Mouse (Mus musculus): ENCODE measurements around the gene Map3k13.
"Not testable (repeated sequence)": the region's sequence is repeated elsewhere in the genome, so short reads cannot be mapped to it uniquely, and the experiment has no call there.

Gene Map3k13

DNA sequence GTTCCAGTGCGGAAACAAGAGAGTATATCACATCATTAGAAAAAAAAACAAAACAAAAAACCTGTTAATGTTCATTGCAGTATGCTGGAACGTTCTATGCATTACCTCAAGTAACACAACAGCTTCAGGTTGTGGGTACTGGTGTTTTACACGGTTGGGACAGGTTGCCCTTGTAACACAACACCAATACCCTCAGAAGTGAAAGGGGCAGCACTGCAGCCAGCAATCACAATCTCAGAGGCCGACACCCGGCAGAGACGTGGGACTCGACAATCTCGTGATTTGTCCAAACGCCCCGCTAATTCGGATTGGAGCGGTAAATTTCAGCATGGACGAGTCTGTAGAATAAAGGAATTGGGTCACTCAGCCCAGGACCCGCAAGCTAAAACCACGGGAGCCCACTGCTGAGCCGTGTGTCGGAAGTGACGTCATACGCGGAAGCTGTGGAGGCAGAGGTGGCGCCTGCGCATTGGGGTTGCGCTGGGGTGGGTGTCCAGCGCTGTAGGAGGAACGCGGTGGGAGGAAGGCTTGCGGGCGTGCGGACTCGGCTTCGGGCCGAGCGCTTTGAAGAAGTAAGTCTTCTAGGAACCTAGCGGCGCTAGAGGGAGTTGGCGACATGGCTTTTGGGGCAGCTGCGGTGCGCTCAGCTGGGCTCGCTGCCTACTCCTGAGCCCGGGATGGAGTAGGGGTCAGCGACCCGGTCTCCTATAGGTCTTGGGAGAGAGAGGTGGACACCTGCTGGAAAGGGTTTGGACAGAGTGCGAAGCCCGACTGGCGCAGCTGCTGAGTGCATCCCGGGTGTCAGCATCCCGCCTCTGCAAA is at the start of gene Map3k13:
Map3k13 (plus strand) TSS at position 472 of the 822 bp plus-strand sequence.
- peak; percentile 94 to 95 for DNase-seq

DNA sequence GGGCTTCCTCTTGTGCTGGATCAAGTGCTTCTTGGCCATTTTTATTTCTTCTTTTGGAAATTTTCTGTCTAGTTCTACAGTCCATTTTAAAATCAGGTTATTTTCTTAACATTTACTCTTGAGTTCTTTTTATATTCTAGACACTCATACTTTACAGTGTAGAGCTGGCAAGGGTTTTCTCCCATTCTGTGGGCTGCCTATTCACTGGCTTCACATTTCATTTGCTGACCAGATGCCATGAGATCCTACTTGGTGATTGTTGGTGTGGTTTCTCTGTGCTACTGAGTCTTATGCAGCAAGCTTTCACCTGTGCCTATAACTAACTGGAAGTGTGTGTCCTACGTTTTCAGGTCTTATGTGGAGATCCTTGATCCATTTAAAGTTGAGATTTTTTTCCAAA is 35.7 kb upstream of the Map3k13 start:
- DNase-seq, result no peak

DNA sequence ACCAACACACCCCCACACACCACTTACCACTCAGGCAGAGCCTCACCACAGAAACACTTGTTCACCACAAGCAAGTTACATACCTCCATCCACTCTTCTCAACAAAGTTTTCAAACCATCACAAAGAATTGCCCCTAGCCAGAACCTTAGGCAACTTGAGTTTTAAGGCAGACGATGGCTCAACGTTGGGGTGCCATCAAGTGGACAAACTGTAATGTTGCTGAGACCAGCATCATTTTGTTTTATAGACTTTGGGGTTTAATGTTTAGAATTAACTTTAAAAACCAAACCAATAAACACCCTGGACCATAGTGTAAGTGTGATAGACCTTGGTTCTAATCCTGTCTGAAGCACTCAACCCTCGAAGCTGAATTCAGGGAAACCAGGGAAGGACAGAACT is 25.9 kb upstream of the Map3k13 start:
- no peak for DNase-seq

DNA sequence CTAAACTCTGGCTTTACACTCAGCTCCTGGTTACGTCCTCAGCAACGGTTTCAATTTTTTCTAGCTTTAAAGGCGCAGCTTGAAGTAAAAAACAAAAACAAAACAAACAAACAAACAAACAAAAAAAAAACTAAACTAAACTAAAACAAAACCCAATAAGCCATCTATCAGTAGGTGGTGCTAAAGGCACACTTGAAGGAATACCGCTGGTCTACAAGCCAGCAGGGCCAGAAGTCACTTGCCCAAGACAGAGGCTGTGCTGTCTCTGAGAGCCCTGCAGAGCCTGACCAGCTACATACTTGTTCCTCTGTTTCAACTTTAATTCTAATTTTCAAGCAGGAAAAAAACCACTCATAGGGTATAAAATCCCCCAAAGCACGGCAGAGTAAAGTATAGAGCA is 24.5 kb upstream of the Map3k13 start:
- peak in 1 of 2 experiments; percentile 14 for DNase-seq

DNA sequence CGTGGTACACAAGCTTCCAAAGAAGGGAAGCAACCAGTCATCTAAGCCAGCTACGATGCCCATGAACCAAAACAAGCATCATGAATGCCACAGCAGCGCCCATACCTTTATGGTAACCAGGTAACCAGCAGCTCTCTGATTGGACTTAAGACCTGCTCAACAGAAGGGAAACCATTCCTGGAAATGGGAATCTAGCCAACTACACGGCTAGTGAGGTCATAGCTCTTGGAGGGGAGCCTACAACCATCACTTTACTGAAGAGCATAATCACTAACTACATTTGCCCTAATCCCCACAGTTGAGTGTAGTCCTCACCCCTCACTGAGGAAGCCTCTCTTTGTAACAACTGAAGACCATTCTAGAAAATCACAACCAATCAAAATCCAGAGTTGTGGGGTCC is 19.4 kb upstream of the Map3k13 start:
- no peak for DNase-seq

DNA sequence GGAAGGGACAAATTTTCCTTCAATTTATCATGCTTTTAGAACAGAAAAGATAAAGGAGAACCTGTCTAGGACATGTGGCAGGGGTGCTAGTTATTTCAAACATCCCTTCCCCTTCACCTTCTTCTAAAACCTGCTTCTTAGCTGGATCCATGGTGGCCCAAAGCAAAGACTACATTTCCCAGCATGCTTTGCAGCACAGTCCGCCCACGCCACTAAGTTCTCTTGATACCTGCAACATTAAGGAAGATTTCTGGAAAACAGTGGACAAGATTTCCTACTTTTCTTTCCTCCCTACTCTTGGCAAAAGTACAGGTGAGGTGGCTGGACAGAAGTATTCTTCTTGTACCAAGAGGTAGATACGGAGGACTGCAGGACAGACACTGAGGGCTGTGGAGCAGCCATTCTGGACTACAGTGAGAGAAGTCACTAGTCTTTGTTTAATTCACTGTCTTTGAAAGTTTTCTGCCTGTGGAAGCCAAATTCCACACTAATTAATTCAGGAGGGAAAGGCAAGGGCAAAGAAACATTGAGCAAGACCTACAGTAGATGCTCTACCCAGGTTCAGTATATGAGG is 15.8 kb upstream of the Map3k13 start:
- DNase-seq, result no peak

DNA sequence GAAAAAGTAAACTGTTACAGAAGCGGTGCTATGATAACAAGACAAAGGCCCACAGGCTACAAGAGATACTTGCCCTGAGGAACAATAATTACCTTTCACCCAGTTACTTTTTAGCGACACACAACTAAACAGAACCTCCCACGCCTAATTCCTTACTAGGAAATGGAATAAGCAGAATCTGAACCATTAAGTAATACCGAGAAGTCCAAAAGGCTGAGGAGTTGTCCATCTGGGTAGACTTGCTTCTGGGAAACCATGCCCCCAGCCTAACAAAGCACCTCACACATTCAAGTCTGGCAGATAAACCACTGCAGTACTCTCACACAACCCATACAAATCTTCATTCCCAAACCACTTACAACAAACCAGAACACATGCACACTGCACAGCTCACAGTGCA is 15.0 kb upstream of the Map3k13 start:
- DNase-seq, result no peak

DNA sequence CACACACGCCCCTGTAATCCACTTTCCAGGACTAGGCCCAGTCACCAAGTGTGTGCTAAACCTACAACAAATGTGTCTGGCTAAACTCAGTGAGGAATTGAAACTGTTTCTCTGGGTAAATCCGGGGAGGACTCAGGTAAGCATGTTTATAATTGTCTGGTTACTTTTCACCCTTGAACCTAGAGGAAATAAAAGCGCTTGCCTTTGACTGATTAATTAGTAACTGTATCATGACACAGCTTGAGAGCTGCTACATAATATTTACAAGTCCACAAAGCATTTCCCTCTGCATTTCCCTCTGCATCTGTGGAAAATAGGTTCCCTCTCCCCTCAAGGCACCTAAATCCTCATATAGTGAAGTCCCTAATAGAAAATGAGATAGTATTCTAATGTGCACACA is 12.9 kb upstream of the Map3k13 start:
- no peak for DNase-seq

DNA sequence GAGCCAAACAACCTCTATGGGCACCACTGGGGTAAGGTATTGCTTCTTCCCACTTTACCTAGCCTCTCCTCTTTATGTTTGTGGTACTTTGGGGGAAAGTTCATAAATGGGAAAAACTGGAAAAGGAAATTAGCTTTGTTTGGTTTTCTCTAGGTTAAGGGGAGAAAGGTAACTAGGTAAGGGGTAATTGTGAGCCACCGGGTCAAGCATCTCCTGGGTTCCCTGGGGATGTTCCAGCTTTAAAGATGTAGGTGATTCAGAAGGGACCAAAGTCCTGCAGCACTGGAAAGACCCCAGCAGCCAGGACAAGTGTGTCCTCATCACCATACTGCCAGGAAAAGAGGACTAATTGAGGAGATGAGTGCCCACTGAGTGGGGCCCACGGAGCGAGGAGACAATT is 12.3 kb upstream of the Map3k13 start:
- DNase-seq, result no peak

DNA sequence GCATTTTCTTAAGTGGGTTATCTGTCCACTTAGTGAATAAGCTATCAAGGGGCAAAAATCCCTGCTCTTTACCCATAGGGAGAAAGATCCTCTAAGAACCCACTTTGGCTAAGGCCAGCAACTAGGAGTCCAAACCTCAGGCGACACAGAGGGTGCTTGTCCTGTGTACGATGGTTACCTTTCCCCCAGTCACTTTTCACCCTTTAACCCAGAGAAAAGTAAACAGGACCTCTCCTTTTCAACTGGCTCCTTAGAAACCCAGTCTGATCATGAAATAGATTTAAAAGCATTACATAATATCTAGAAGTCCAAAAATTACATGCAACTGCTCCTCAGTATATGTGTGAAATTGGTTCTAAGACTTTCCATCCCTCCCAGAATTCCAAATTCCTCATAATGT is 11.3 kb upstream of the Map3k13 start:
- DNase-seq, result no peak

DNA sequence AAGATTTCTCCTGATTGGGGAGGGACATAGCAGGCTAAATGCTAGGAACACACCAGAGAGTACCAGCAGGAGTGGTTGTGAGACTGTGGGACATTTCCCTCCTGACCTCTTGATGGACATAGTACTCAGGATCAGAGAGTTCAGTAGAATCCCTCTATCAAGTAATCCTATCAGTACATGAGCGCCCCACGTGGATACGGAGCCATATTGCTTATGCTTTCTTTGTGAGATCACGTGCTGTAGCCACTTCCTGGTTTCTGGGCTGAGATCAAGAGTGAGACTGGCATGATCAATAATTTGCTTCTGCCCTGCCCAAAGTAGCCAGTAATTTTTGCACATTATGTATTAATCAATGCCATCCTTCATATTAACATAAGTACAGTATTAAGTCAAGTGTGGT is 9.1 kb upstream of the Map3k13 start:
- DNase-seq, result no peak

DNA sequence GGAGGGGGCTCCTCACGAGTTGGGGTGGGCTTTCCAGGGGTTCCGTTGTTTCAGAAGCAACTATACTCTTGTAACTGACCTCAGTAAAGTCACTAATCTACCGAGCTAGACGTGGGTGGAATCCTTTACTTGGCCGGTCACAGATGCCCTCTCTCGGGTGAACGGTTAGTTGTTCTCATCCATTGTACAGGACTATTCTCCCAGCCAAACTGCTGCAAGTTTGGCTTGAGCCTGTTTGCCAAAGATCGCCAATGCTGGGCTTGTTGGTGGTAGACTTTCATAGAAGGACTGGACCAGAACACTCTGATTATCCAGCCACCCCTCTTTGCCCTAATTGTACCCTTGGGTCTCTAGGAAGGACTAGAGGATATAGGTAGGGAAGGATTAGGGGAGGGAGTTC is 7.8 kb upstream of the Map3k13 start:
- DNase-seq, result no peak

DNA sequence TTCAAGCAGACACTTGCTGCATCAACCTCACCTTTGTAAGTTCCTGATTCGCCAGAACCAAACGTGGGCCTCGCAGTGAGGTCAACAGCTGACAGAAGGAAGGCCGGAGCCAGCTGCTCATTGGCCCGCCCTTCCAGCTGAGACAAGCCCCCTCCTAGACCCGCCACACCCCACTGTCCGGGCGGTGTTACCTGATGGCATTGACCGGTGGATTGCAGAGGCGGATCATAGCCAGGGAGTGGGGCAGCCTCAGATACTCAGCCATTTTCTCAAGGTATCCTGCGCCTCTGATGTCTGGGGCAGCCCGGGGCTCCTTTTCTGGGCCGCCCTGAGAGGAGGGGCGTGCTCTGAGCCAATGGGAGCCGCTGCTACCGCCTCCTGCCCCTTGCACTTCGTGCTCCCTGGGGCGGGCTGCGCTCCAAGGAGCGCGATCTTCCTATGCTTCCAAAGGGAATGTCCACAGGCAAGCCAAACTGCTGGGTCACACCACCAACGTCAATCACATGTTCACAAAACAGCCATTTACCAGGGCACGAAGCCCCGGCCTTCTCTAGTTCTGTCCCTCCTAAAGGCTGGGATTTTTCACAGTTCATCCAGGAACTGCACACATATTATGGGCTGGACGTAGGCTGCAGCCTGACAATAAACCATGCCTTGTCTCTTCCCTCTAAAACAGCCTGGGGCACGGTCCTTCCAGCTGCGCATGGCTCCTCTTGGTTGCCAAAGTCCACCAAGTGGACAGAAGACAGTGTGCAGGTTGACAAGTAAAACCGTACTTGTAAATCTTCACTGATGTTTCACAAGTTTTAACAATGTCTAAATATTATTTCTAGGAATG is 6.4 kb upstream of the Map3k13 start, which contains the start of gene Ehhadh:
Ehhadh (minus strand) TSS at position 292 of the 838 bp plus-strand sequence.
- DNase-seq, result peak; percentile 49 to 63

DNA sequence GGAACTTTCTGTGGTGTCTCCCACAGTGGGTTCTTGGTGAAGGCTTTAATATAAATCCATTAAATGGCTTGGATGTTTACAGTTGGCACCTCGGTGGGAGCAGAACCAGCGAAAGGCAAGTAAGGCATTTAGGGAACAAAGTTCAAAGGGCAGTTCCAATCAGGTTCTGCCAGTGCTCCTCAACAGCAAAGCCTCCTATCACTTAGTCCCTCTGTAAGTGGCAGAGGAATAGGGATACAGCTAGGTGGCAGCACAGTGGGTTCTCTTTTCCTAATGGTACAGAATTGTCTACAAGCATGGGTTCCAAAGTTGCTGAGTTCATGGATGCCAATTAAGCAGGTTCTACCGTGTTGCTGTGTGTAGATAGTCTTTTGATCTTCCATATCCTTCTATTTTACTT is 5.6 kb upstream of the Map3k13 start:
- no peak for DNase-seq

DNA sequence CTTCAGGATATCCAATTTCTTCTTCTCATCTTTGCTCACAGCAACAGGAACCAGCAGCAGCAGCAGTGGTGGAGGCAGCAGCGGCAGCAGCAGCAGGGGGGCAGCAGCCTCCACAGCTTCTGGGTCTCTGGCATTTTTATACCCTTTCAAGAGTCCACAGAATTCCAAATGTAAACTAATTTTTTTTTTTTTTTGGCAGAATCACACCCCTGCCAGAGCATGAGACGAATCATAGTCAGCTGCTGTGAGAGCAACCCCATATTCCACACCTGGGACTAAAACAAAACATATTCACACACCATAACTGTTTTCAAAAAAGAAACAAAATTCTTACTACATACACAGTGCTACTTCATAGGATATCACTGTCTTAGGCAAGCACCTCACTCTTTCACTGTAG is 5.0 kb upstream of the Map3k13 start:
- DNase-seq, result no peak

DNA sequence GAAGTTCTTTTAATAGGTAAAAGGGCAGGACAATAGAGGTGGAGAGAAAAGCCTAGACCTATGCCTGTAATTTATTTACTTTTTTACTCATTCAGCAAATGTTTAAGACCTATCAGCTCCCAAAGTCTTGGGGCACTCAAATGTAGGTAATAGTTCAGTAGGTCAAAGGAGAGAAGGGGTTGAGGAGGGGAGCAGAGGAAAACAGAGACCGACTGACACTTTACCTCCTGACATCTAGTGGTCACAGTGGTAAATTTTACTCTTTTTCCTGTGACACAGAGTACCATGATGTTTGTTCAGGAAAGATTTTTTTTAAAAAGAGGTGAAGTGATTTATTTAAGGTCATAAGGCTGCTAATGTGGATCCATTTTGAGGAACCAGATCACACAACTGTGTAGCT is 3.7 kb upstream of the Map3k13 start:
- DNase-seq, result no peak

DNA sequence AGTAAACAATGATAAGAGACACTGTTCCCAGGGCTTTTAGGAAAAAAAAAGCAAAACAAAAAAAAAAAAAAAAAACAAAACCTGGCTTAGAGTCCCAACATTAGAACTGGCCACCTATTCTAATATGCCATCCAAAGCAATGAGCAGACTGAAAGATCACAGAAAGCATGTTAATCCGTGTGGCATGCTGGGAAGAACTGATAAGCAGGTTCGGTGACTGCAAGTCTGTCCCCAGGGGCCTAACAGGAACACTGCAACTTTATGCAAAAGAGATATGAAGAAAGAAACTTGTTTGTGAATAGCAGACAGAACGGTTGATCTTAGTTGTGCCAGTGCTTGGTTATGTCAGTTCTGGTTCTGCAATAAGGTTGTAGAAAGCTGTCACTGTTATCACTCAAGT is 2.4 kb upstream of the Map3k13 start:
- no peak for DNase-seq

DNA sequence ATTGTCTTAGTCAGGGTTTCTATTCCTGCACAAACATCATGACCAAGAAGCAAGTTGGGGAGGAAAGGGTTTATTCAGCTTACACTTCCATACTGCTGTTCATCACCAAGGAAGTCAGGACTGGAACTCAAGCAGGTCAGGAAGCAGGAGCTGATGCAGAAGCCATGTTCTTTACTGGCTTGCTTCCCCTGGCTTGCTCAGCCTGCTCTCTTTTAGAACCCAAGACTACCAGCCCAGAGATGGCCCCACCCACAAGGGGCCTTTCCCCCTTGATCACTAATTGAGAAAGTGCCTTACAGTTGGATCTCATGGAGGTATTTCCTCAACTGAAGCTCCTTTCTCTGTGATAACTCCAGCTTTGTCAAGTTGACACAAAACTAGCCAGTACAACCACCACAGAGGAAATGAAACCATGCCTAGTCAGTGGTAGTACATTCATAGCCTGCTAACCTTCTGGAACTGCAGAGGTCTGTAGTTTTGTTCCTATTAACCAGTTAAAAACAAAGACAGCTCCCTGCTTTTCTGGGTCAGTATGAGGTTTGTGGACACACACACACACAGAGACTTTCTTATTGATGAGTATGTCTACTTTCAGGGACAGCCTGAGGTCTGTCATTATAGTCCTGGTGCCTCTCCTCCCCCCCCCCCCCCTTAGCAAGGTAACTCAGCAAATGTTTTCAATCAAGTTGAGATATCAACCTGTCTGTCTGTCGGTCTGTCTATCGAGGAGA is 901 bp upstream of the Map3k13 start:
- not testable (repeated sequence) for DNase-seq

DNA sequence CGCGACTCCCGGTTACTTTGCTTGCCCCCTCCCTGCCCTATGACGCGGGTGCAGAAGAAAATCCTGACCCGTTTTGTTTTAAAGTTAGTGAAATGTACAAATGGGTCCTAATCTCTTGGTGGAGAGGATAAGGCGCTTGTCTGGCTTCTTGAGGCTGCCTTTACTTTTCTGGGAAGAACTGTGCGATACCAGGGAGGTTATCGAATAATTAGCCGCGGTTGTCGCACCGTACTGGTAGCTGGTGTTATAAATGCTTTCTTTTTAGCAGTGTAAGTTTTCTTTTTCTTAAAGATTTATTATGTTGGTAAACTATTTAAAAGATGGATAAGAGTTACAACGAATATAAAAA is 525 bp downstream of the Map3k13 start:
- DNase-seq, result no peak

DNA sequence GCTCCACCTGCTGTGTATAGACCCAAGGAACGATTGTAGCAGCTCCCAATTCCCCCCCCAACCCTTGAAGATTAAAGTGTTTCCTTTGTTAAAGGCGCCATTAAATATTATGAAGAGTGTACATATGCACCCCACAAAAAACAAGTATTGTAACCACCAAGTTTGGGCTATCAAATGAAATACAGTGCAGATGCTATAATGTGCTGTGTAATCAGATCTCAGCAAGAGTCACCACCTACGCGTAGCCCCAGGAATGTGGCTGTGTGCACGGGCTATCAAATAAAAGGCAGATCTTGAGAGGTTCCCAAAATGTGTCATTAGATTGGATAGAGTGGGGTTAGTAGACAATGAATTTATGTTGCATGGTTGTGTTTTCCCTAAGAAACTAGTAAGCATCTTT is 925 bp downstream of the Map3k13 start:
- DNase-seq, result no peak

DNA sequence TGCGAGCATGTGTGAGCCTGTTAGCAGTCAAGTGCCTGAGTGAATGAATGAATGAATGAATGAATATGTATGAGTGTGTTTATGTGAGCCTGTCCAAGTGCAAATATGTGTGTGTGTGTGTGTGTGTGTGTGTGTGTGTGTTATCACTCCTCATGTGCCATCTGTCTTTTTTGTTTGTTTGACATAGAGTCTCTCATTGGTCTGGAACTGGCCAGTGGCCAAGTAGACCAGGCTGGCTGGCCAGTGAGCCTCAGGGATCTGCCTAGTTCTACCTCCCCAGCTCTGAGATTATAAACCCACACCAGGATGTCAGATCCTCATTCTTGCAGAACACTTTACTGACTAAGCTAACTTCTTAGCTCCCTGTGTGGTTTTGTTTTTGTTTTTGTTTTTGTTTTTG is 10.1 kb downstream of the Map3k13 start:
- DNase-seq, result peak; percentile 58 to 67

DNA sequence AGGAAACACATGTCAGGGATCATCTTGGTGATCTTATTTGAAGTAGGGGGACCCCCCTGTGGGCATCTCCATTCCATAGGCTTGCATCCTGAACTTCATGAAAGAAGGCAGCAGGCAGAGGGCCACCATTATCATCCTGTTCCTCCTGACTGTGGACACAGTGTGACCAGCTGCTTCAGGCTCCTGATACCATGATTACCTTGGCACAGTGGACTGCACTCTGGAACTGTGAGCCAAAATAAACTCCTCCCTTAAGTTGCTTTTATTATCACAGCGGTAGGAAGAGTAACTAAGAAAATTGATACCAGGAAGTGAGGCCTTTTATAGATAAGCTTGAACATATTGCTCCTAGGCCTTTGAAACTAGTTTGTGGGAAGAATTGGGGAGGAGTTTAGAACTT is 12.7 kb downstream of the Map3k13 start:
- no peak for DNase-seq

DNA sequence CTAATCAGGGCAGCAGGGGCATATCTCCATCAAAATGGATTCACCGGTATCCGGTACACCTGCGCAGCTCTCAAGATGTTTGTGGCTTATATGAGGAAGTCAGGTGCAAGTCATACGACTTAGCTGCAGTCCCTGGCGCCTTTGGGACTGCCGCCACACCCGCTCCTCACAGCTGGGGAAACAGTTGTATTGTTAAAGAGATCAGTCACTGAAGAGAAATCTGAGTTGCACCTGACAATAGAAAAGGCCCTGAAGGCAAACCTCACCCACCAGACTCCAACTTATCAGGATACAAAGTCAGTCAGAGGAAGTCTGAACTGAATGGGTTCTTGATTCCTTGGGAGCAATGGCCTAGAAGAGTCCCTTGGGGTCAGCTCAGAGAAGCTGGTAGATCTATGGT is 13.6 kb downstream of the Map3k13 start:
- DNase-seq, result not testable (repeated sequence)

Data from cerebellum, postnatal 36 days (tissue).